Mouse (Mus musculus): ENCODE data around the gene Mapk8ip1. TPM values are rescaled to one million over a fixed set of nuclear protein-coding genes. Genes with fewer than 3 reads are reported as not detected.

Mapk8ip1 gene
- total RNA-seq (2021) = 10 to 100 TPM; 13.6 to 24.3 TPM
- long read RNA-seq, experiment 1, partial matches to known transcripts = 3 of 10 reads
- long read RNA-seq, experiment 1, other reads (novel, unspliced or antisense) = 1 of 10 reads
- long read RNA-seq, experiment 2, transcript Mapk8ip1-201 (12 exons, 2,930 nt) = major isoform, 8 of 16 reads
- long read RNA-seq, experiment 2, partial matches to known transcripts = 6 of 16 reads
- long read RNA-seq, experiment 2, other reads (novel, unspliced or antisense) = 1 of 16 reads

GRCm38 (mm10) chr2:92401091-92401561, at the start of gene Mapk8ip1:
Mapk8ip1 (minus strand) TSS chr2:92401263.
- intact Hi-C loops (cut with DNase I; ENCODE audit: low total_unique reads) = no loop called here
- DNase-seq = no peak

- intact Hi-C loops (cut with DNase I; ENCODE audit: low total_unique reads) = no loop called here
- DNase-seq = no peak
Observed at GRCm38 (mm10) chr2:92447121-92447740, 46.2 kb upstream of the Mapk8ip1 start.

- no peak for DNase-seq
- intact Hi-C loops (cut with DNase I; ENCODE audit: low total_unique reads) = no loop called here
Observed at GRCm38 (mm10) chr2:92446656-92447055, 45.6 kb upstream of the Mapk8ip1 start.

GRCm38 (mm10) chr2:92445890-92446289, 44.8 kb upstream of the Mapk8ip1 start:
- DNase-seq = no peak

GRCm38 (mm10) chr2:92444376-92444775, 43.3 kb upstream of the Mapk8ip1 start:
- intact Hi-C loops (cut with DNase I; ENCODE audit: low total_unique reads) = loop anchor here (5.0 kb wide), 1 partner anchor 147 kb away; no protein-coding TSS in a partner anchor
- no peak for DNase-seq

More at GRCm38 (mm10) chr2:92445890-92446289, 44.8 kb upstream of the Mapk8ip1 start:
- intact Hi-C loops (cut with DNase I; ENCODE audit: low total_unique reads) = no loop called here

- DNase-seq = no peak
- intact Hi-C loops (cut with DNase I; ENCODE audit: low total_unique reads) = loop anchor here (5.0 kb wide), 1 partner anchor 146 kb away; no protein-coding TSS in a partner anchor
Observed at GRCm38 (mm10) chr2:92443313-92443712, 42.2 kb upstream of the Mapk8ip1 start.

- no peak for DNase-seq
- intact Hi-C loops (cut with DNase I; ENCODE audit: low total_unique reads) = loop anchor here (5.0 kb wide), 1 partner anchor 145 kb away; no protein-coding TSS in a partner anchor
Observed at GRCm38 (mm10) chr2:92442419-92443001, 41.4 kb upstream of the Mapk8ip1 start.

- intact Hi-C loops (cut with DNase I; ENCODE audit: low total_unique reads) = loop anchor here (5.0 kb wide), 1 partner anchor 143 kb away; no protein-coding TSS in a partner anchor
- no peak for DNase-seq
Observed at GRCm38 (mm10) chr2:92440432-92440831, 39.4 kb upstream of the Mapk8ip1 start.

- intact Hi-C loops (cut with DNase I; ENCODE audit: low total_unique reads) = loop anchor here (5.0 kb wide), 2 partner anchors 66 to 451 kb away; partner anchors contain the start of genes Large2 and Pex16
- no peak for DNase-seq
Observed at GRCm38 (mm10) chr2:92438567-92438966, 37.5 kb upstream of the Mapk8ip1 start.

GRCm38 (mm10) chr2:92437875-92438274, 36.8 kb upstream of the Mapk8ip1 start:
- intact Hi-C loops (cut with DNase I; ENCODE audit: low total_unique reads) = loop anchor here (5.0 kb wide), 2 partner anchors 66 to 451 kb away; partner anchors contain the start of genes Large2 and Pex16
- DNase-seq = peak; percentile 77

GRCm38 (mm10) chr2:92437366-92437765, 36.3 kb upstream of the Mapk8ip1 start:
- no peak for DNase-seq
- intact Hi-C loops (cut with DNase I; ENCODE audit: low total_unique reads) = loop anchor here (5.0 kb wide), 2 partner anchors 65 to 450 kb away; partner anchors contain the start of genes Large2 and Pex16

GRCm38 (mm10) chr2:92435023-92435422, 34.0 kb upstream of the Mapk8ip1 start:
- intact Hi-C loops (cut with DNase I; ENCODE audit: low total_unique reads) = loop anchor here (5.0 kb wide), 2 partner anchors 63 to 448 kb away; partner anchors contain the start of genes Large2 and Pex16
- DNase-seq = no peak

GRCm38 (mm10) chr2:92434375-92434745, 33.3 kb upstream of the Mapk8ip1 start:
- intact Hi-C loops (cut with DNase I; ENCODE audit: low total_unique reads) = no loop called here

GRCm38 (mm10) chr2:92433578-92434374, 32.7 kb upstream of the Mapk8ip1 start, which contains the start of gene Cry2:
Cry2 (minus strand) TSS chr2:92434043.
- peak; percentile 99 for DNase-seq
- intact Hi-C loops (cut with DNase I; ENCODE audit: low total_unique reads) = no loop called here

More at GRCm38 (mm10) chr2:92434375-92434745, 33.3 kb upstream of the Mapk8ip1 start:
- DNase-seq = no peak

GRCm38 (mm10) chr2:92432299-92433295, 31.5 kb upstream of the Mapk8ip1 start:
- intact Hi-C loops (cut with DNase I; ENCODE audit: low total_unique reads) = no loop called here
- DNase-seq = peak; percentile 67

GRCm38 (mm10) chr2:92431611-92432179, 30.6 kb upstream of the Mapk8ip1 start:
- intact Hi-C loops (cut with DNase I; ENCODE audit: low total_unique reads) = no loop called here

GRCm38 (mm10) chr2:92430723-92431541, 29.9 kb upstream of the Mapk8ip1 start:
- DNase-seq = peak; percentile 77
- intact Hi-C loops (cut with DNase I; ENCODE audit: low total_unique reads) = no loop called here

More at GRCm38 (mm10) chr2:92431611-92432179, 30.6 kb upstream of the Mapk8ip1 start:
- no peak for DNase-seq
